18 mouse cellular contexts compared by ENCODE assay signal in genomic region chr15:91463857-91464435, GRCm38 (mm10).
"Had no signal": no experiment of that assay in that cellular context is flagged by ENCODE, and none has a peak within 500 bp of the region (broad histone marks: within the 10 kb centered on the region; RNA-seq: fewer than 3 reads in every experiment).

No protein-coding gene starts in this region.

- H3K4me3 ChIP-seq: limb, embryonic 12.5 days; limb, embryonic 15.5 days had no signal

- H3K9me3 ChIP-seq: limb, embryonic 12.5 days; limb, embryonic 15.5 days had no signal

- H3K27ac ChIP-seq: limb, embryonic 12.5 days; limb, embryonic 15.5 days; liver, embryonic 14.5 days; stomach, postnatal 0 days had no signal

- H3K27me3 ChIP-seq: limb, embryonic 12.5 days; limb, embryonic 15.5 days had no signal

- H3K36me3 ChIP-seq: limb, embryonic 12.5 days; limb, embryonic 15.5 days had no signal

- H3K9ac ChIP-seq: limb, embryonic 12.5 days; limb, embryonic 15.5 days; liver, embryonic 14.5 days; liver, postnatal 0 days had no signal

- H3K4me2 ChIP-seq: limb, embryonic 12.5 days; limb, embryonic 15.5 days; liver, embryonic 11.5 days; midbrain, embryonic 11.5 days had no signal

- DNase-seq: kidney, adult 18-20 months; kidney, adult 9 months; kidney, postnatal 14 days; kidney, postnatal 4 days; liver, postnatal 0 days; midbrain, embryonic 14.5 days; right cerebral cortex, adult 18-20 months; right cerebral cortex, postnatal 14 days; right cerebral cortex, postnatal 4 days; thymus, adult 2 months; thymus, postnatal 14 days; thymus, postnatal 4 days had no signal

- ATAC-seq: liver, postnatal 0 days had no signal
